Mouse (Mus musculus): Measurements from ENCODE around the gene Osbp2. TPM values are rescaled to one million over a fixed set of nuclear protein-coding genes. Genes with fewer than 3 reads are reported as not detected.

Gene Osbp2
- polyA plus RNA-seq, 1 experiment from 2014 or later: 0.73 TPM

- 0 out of 2 replicates have a peak overlapping the region, but pooled peaks have one; percentile 78 for H3K4me2 ChIP-seq
- WGBS: 84% methylated on average over 1 of the region's 1 CpGs
- H3K27ac ChIP-seq: no peak overlapping the region
Observed at GRCm38 (mm10) chr11:3895933-3896332, 32.2 kb upstream of the Osbp2 start.

GRCm38 (mm10) chr11:3895458-3895857, 31.8 kb upstream of the Osbp2 start:
- WGBS: 2% methylated on average over 10 of the region's 10 CpGs
- no peak for ATAC-seq (ENCODE audit: insufficient number of reproducible peaks, insufficient read depth, low FRiP score, low TSS enrichment, low read depth)
- no peaks in the 10 kb centered on the region; the same call in 1 of the 2 replicates for H3K4me1 ChIP-seq (replicated peaks)

More at GRCm38 (mm10) chr11:3895933-3896332, 32.2 kb upstream of the Osbp2 start:
- H3K9ac ChIP-seq (replicated peaks): no peak overlapping the region
- H3K9me3 ChIP-seq: no peaks in the 10 kb centered on the region
- ATAC-seq (ENCODE audit: insufficient number of reproducible peaks, insufficient read depth, low FRiP score, low TSS enrichment, low read depth): no peak
- peaks cover 21% of the 10 kb centered on the region for H3K36me3 ChIP-seq
- H3K4me1 ChIP-seq (replicated peaks): no peaks in the 10 kb centered on the region; the same call in 1 of the 2 replicates
- H3K27me3 ChIP-seq: no peaks in the 10 kb centered on the region
- 0 out of 2 replicates have a peak overlapping the region, but pooled peaks have one; percentile 54 for H3K4me3 ChIP-seq (replicated peaks)

GRCm38 (mm10) chr11:3894406-3895281, 30.9 kb upstream of the Osbp2 start, which contains the start of the genes 4921536K21Rik and Dusp18:
TSS of gene 4921536K21Rik (minus strand) at chr11:3895098.
TSS of gene Dusp18 (plus strand) at chr11:3895240.
- Histone ChIP-seq H3K36me3 (peaks cover 21% of the 10 kb centered on the region), H3K27me3 (no peaks in the 10 kb centered on the region), H3K9me3 (no peaks in the 10 kb centered on the region), H3K9ac (replicated peaks) (peak within 1 kb of the TSS; percentile 53), H3K4me3 (replicated peaks) (peak within 1 kb of the TSS; percentile 54), H3K4me1 (replicated peaks) (no peaks in the 10 kb centered on the region; the same call in 1 of the 2 replicates), H3K4me2 (peak within 1 kb of the TSS; percentile 78), H3K27ac (peak within 1 kb of the TSS; percentile 90)
- peak; percentile 96 for ATAC-seq (ENCODE audit: insufficient number of reproducible peaks, insufficient read depth, low FRiP score, low TSS enrichment, low read depth)
- WGBS: 3% methylated on average over 46 of the region's 46 CpGs

More at GRCm38 (mm10) chr11:3895458-3895857, 31.8 kb upstream of the Osbp2 start:
- H3K4me3 ChIP-seq (replicated peaks): peak overlapping the region; percentile 54
- H3K27me3 ChIP-seq: no peaks in the 10 kb centered on the region
- H3K4me2 ChIP-seq: peak overlapping the region; percentile 78
- H3K9me3 ChIP-seq: no peaks in the 10 kb centered on the region
- peaks cover 21% of the 10 kb centered on the region for H3K36me3 ChIP-seq
- H3K9ac ChIP-seq (replicated peaks): peak overlapping the region; percentile 53
- peak overlapping the region; percentile 90 for H3K27ac ChIP-seq

- Histone ChIP-seq H3K27ac (no peak overlapping the region), H3K27me3 (no peaks in the 10 kb centered on the region), H3K9ac (replicated peaks) (no peak overlapping the region), H3K4me2 (peak overlapping the region; percentile 78), H3K9me3 (no peaks in the 10 kb centered on the region), H3K4me1 (replicated peaks) (no peaks in the 10 kb centered on the region; the same call in 1 of the 2 replicates), H3K4me3 (replicated peaks) (0 out of 2 replicates have a peak overlapping the region, but pooled peaks have one; percentile 54), H3K36me3 (peaks cover 20% of the 10 kb centered on the region)
- 83% methylated on average over 6 of the region's 6 CpGs for WGBS
- ATAC-seq (ENCODE audit: insufficient number of reproducible peaks, insufficient read depth, low FRiP score, low TSS enrichment, low read depth): no peak
Observed at GRCm38 (mm10) chr11:3893970-3894369, 30.3 kb upstream of the Osbp2 start.

- Histone ChIP-seq H3K4me1 (replicated peaks) (no peaks in the 10 kb centered on the region), H3K4me3 (replicated peaks) (no peak overlapping the region), H3K27ac (no peak overlapping the region), H3K9me3 (no peaks in the 10 kb centered on the region), H3K36me3 (no peaks in the 10 kb centered on the region), H3K9ac (replicated peaks) (no peak overlapping the region), H3K27me3 (no peaks in the 10 kb centered on the region; the same call in 1 of the 2 replicates), H3K4me2 (no peak overlapping the region)
- 85% methylated on average over 5 of the region's 5 CpGs for whole genome bisulfite sequencing
- no peak for ATAC-seq (ENCODE audit: insufficient number of reproducible peaks, insufficient read depth, low FRiP score, low TSS enrichment, low read depth)
Observed at GRCm38 (mm10) chr11:3887331-3887730, 23.6 kb upstream of the Osbp2 start.

- Histone ChIP-seq H3K36me3 (no peaks in the 10 kb centered on the region), H3K27me3 (no peaks in the 10 kb centered on the region; the same call in 1 of the 2 replicates), H3K4me1 (replicated peaks) (no peaks in the 10 kb centered on the region), H3K27ac (no peak overlapping the region), H3K9me3 (no peaks in the 10 kb centered on the region), H3K9ac (replicated peaks) (no peak overlapping the region), H3K4me2 (no peak overlapping the region), H3K4me3 (replicated peaks) (no peak overlapping the region)
- ATAC-seq (ENCODE audit: insufficient number of reproducible peaks, insufficient read depth, low FRiP score, low TSS enrichment, low read depth): no peak
- WGBS: 78% methylated on average over 3 of the region's 3 CpGs
Observed at GRCm38 (mm10) chr11:3883711-3884110, 20.0 kb upstream of the Osbp2 start.

- no peaks in the 10 kb centered on the region for H3K9me3 ChIP-seq
- H3K27ac ChIP-seq: no peak overlapping the region
- no peaks in the 10 kb centered on the region for H3K36me3 ChIP-seq
- 0 out of 2 replicates have a peak, but pooled peaks have one; percentile 42 for ATAC-seq (ENCODE audit: insufficient number of reproducible peaks, insufficient read depth, low FRiP score, low TSS enrichment, low read depth)
- no peak overlapping the region for H3K4me2 ChIP-seq
- no peaks in the 10 kb centered on the region for H3K4me1 ChIP-seq (replicated peaks)
- no peaks in the 10 kb centered on the region for H3K27me3 ChIP-seq
- H3K4me3 ChIP-seq (replicated peaks): no peak overlapping the region
- 38% methylated on average over 2 of the region's 2 CpGs for WGBS
- no peak overlapping the region for H3K9ac ChIP-seq (replicated peaks)
Observed at GRCm38 (mm10) chr11:3879836-3880235, 16.1 kb upstream of the Osbp2 start.

GRCm38 (mm10) chr11:3878660-3879059, 15.0 kb upstream of the Osbp2 start:
- no peaks in the 10 kb centered on the region for H3K9me3 ChIP-seq
- H3K9ac ChIP-seq (replicated peaks): no peak overlapping the region
- no peak overlapping the region for H3K27ac ChIP-seq
- no peaks in the 10 kb centered on the region for H3K27me3 ChIP-seq
- no peaks in the 10 kb centered on the region for H3K4me1 ChIP-seq (replicated peaks)
- H3K36me3 ChIP-seq: no peaks in the 10 kb centered on the region
- 68% methylated on average over 7 of the region's 7 CpGs for WGBS
- no peak overlapping the region for H3K4me2 ChIP-seq
- H3K4me3 ChIP-seq (replicated peaks): no peak overlapping the region
- no peak for ATAC-seq (ENCODE audit: insufficient number of reproducible peaks, insufficient read depth, low FRiP score, low TSS enrichment, low read depth)

- WGBS: 71% methylated on average over 6 of the region's 6 CpGs
- no peak for ATAC-seq (ENCODE audit: insufficient number of reproducible peaks, insufficient read depth, low FRiP score, low TSS enrichment, low read depth)
- H3K4me2 ChIP-seq: no peak overlapping the region
- no peak overlapping the region for H3K27ac ChIP-seq
- no peaks in the 10 kb centered on the region for H3K9me3 ChIP-seq
- no peaks in the 10 kb centered on the region for H3K27me3 ChIP-seq
- no peaks in the 10 kb centered on the region for H3K36me3 ChIP-seq
- no peak overlapping the region for H3K9ac ChIP-seq (replicated peaks)
- no peaks in the 10 kb centered on the region for H3K4me1 ChIP-seq (replicated peaks)
- no peak overlapping the region for H3K4me3 ChIP-seq (replicated peaks)
Observed at GRCm38 (mm10) chr11:3876419-3876818, 12.7 kb upstream of the Osbp2 start.

GRCm38 (mm10) chr11:3864343-3864742, 640 bp upstream of the Osbp2 start:
- peaks cover 26% of the 10 kb centered on the region for H3K27me3 ChIP-seq
- no peak overlapping the region for H3K27ac ChIP-seq
- no peaks in the 10 kb centered on the region for H3K9me3 ChIP-seq
- WGBS: 17% methylated on average over 6 of the region's 6 CpGs
- H3K36me3 ChIP-seq: no peaks in the 10 kb centered on the region
- H3K4me3 ChIP-seq (replicated peaks): peak overlapping the region; percentile 53
- peaks cover 5% of the 10 kb centered on the region; the same call in 1 of the 2 replicates for H3K4me1 ChIP-seq (replicated peaks)
- no peak for ATAC-seq (ENCODE audit: insufficient number of reproducible peaks, insufficient read depth, low FRiP score, low TSS enrichment, low read depth)
- peak overlapping the region; percentile 61; the same call in 1 of the 2 replicates for H3K9ac ChIP-seq (replicated peaks)
- peak overlapping the region; percentile 79 for H3K4me2 ChIP-seq

Data from limb, embryonic 12.5 days (tissue).